Mouse (Mus musculus) kidney, embryonic 16.5 days (tissue): Measurements from ENCODE around the gene Cep295nl. TPM values are rescaled to one million over a fixed set of nuclear protein-coding genes. Genes with fewer than 3 reads are reported as not detected.

Experiments
- ATAC-seq: fragments of 200-750 bp; cut with Nextera tagmentation; 2 replicates; pipeline ENCODE4 v1.8.0; 2017; ENCODE audit warnings: moderate TSS enrichment; ENCODE audit not compliant: low FRiP score, low TSS enrichment
- H3K27ac ChIP-seq: fragments of 300-500 bp; sonication (generic); 2 replicates; pipeline ENCODE4 v1.5.1; 2014; ENCODE audit warnings: low read length
- H3K27me3 ChIP-seq: fragments of 300-500 bp; sonication (generic); 2 replicates; pipeline ENCODE4 v1.6.1; 2014; ENCODE audit warnings: low read length, control low read depth, mixed read lengths; ENCODE audit not compliant: insufficient read depth
- H3K36me3 ChIP-seq: fragments of 300-500 bp; sonication (generic); 2 replicates; pipeline ENCODE4 v1.6.1; 2014; ENCODE audit warnings: low read length, control low read depth, mixed read lengths; ENCODE audit not compliant: insufficient read depth
- H3K4me1 ChIP-seq: fragments of 300-500 bp; sonication (generic); 2 replicates; pipeline ENCODE4 v1.6.1; 2014; ENCODE audit warnings: low read length, control low read depth, mixed read lengths; ENCODE audit not compliant: insufficient read depth
- H3K4me2 ChIP-seq: fragments of 300-500 bp; sonication (generic); replicated peaks from 2 replicates; pipeline ENCODE4 v1.6.1; 2014; ENCODE audit warnings: low read depth, low read length
- H3K4me3 ChIP-seq: fragments of 300-500 bp; sonication (generic); 2 replicates; pipeline ENCODE4 v1.5.1; 2014; ENCODE audit warnings: mild to moderate bottlenecking, low read length
- H3K9ac ChIP-seq: fragments of 300-500 bp; sonication (generic); replicated peaks from 2 replicates; pipeline ENCODE4 v1.6.1; 2014; ENCODE audit warnings: low read length
- H3K9me3 ChIP-seq: fragments of 300-500 bp; sonication (generic); 2 replicates; pipeline ENCODE4 v1.6.1; 2016; ENCODE audit warnings: low read length, control low read depth
- WGBS: fragments of 180-500 bp; shearing (Covaris S2); extraction: QIAGEN DNeasy Blood & Tissue Kit; methylation state at CpG from one replicate; pipeline ENCODE4 v1.1.7; 2014; 5-methylcytosine and 5-hydroxymethylcytosine counted together
- polyA plus RNA-seq: library from polyadenylated mRNA; unstranded; fragments of >200 nt; fragmentation: Nextera tagmentation; extraction: Ambion mirVana; gene quantifications from 2 replicates; pipeline ENCODE4 v1.2.1, GENCODE M21; 2015

The Cep295nl gene
- polyA plus RNA-seq, 1 experiment from 2014 or later = 0.39 TPM

GRCm38 (mm10) chr11:118360907-118361341 lies 18.6 kb upstream of the Cep295nl start:
- no peak overlapping the region for H3K9ac ChIP-seq
- no peaks in the 10 kb centered on the region for H3K36me3 ChIP-seq
- H3K27me3 ChIP-seq = no peaks in the 10 kb centered on the region
- 51% methylated on average over 10 of the region's 10 CpGs for WGBS
- no peak overlapping the region for H3K4me3 ChIP-seq
- peaks cover 47% of the 10 kb centered on the region for H3K4me1 ChIP-seq
- ATAC-seq = no peak
- H3K4me2 ChIP-seq = no peak overlapping the region
- H3K27ac ChIP-seq = no peak overlapping the region
- no peaks in the 10 kb centered on the region for H3K9me3 ChIP-seq

GRCm38 (mm10) chr11:118360491-118360890 lies 18.2 kb upstream of the Cep295nl start:
- Histone ChIP-seq H3K4me3 (no peak overlapping the region), H3K27ac (no peak overlapping the region), H3K27me3 (no peaks in the 10 kb centered on the region), H3K4me2 (no peak overlapping the region), H3K9me3 (no peaks in the 10 kb centered on the region), H3K4me1 (peaks cover 47% of the 10 kb centered on the region), H3K36me3 (no peaks in the 10 kb centered on the region), H3K9ac (no peak overlapping the region)
- 51% methylated on average over 7 of the region's 7 CpGs for WGBS
- no peak for ATAC-seq

GRCm38 (mm10) chr11:118355640-118356039 lies 13.3 kb upstream of the Cep295nl start, which contains the start of gene Timp2:
Gene Timp2 (minus strand): TSS chr11:118355740.
- no peak for ATAC-seq
- H3K36me3 ChIP-seq = no peaks in the 10 kb centered on the region
- peaks cover 33% of the 10 kb centered on the region for H3K4me1 ChIP-seq
- H3K4me3 ChIP-seq = peak within 1 kb of the TSS; percentile 72
- no peaks in the 10 kb centered on the region for H3K27me3 ChIP-seq
- peak within 1 kb of the TSS; percentile 66 for H3K4me2 ChIP-seq
- WGBS = 42% methylated on average over 6 of the region's 6 CpGs
- H3K9me3 ChIP-seq = no peaks in the 10 kb centered on the region
- H3K9ac ChIP-seq = peak within 1 kb of the TSS; percentile 91
- peak within 1 kb of the TSS; percentile 85 for H3K27ac ChIP-seq

GRCm38 (mm10) chr11:118355205-118355604 lies 12.9 kb upstream of the Cep295nl start:
- H3K4me2 ChIP-seq = peak overlapping the region; percentile 66
- no peaks in the 10 kb centered on the region for H3K9me3 ChIP-seq
- peaks cover 28% of the 10 kb centered on the region for H3K4me1 ChIP-seq
- peak overlapping the region; percentile 91 for H3K9ac ChIP-seq
- no peaks in the 10 kb centered on the region for H3K27me3 ChIP-seq
- H3K27ac ChIP-seq = peak overlapping the region; percentile 85
- H3K36me3 ChIP-seq = no peaks in the 10 kb centered on the region
- peak; percentile 89 for ATAC-seq
- peak overlapping the region; percentile 72 for H3K4me3 ChIP-seq
- WGBS = under 1% methylated on average over 41 of the region's 43 CpGs

GRCm38 (mm10) chr11:118354636-118355191 lies 12.4 kb upstream of the Cep295nl start:
- H3K4me1 ChIP-seq = peaks cover 30% of the 10 kb centered on the region
- under 1% methylated on average over 45 of the region's 47 CpGs for WGBS
- peak overlapping the region; percentile 85 for H3K27ac ChIP-seq
- H3K9me3 ChIP-seq = no peaks in the 10 kb centered on the region
- H3K4me2 ChIP-seq = peak overlapping the region; percentile 66
- ATAC-seq = no peak; the same call in 1 of the 2 replicates
- H3K27me3 ChIP-seq = no peaks in the 10 kb centered on the region
- H3K9ac ChIP-seq = peak overlapping the region; percentile 91
- H3K4me3 ChIP-seq = peak overlapping the region; percentile 72
- H3K36me3 ChIP-seq = no peaks in the 10 kb centered on the region

- Histone ChIP-seq H3K9me3 (no peaks in the 10 kb centered on the region), H3K36me3 (no peaks in the 10 kb centered on the region), H3K9ac (no peak overlapping the region; the same call in 1 of the 2 replicates), H3K4me2 (no peak overlapping the region), H3K4me3 (no peak overlapping the region), H3K4me1 (peaks cover 55% of the 10 kb centered on the region), H3K27me3 (no peaks in the 10 kb centered on the region), H3K27ac (peak overlapping the region; percentile 83; the same call in 1 of the 2 replicates)
- ATAC-seq = no peak
- WGBS = 81% methylated on average over 5 of the region's 5 CpGs
Measured at GRCm38 (mm10) chr11:118349494-118349893, 7.2 kb upstream of the Cep295nl start.

GRCm38 (mm10) chr11:118348877-118349276 lies 6.6 kb upstream of the Cep295nl start:
- Histone ChIP-seq H3K4me1 (peaks cover 50% of the 10 kb centered on the region), H3K9ac (peak overlapping the region; percentile 40), H3K4me2 (no peak overlapping the region), H3K27me3 (no peaks in the 10 kb centered on the region), H3K36me3 (no peaks in the 10 kb centered on the region), H3K9me3 (no peaks in the 10 kb centered on the region), H3K27ac (peak overlapping the region; percentile 83), H3K4me3 (no peak overlapping the region)
- ATAC-seq = peak; percentile 62
- 19% methylated on average over 5 of the region's 5 CpGs for WGBS

GRCm38 (mm10) chr11:118348419-118348818 lies 6.1 kb upstream of the Cep295nl start:
- no peaks in the 10 kb centered on the region for H3K36me3 ChIP-seq
- no peak for ATAC-seq
- no peaks in the 10 kb centered on the region for H3K27me3 ChIP-seq
- no peaks in the 10 kb centered on the region for H3K9me3 ChIP-seq
- 42% methylated on average over 3 of the region's 3 CpGs for WGBS
- H3K4me1 ChIP-seq = peaks cover 48% of the 10 kb centered on the region
- H3K9ac ChIP-seq = peak overlapping the region; percentile 32; the same call in 1 of the 2 replicates
- no peak overlapping the region for H3K4me2 ChIP-seq
- peak overlapping the region; percentile 83 for H3K27ac ChIP-seq
- no peak overlapping the region for H3K4me3 ChIP-seq

- no peak overlapping the region for H3K4me2 ChIP-seq
- H3K27ac ChIP-seq = no peak overlapping the region
- no peak overlapping the region for H3K4me3 ChIP-seq
- H3K36me3 ChIP-seq = no peaks in the 10 kb centered on the region
- no peaks in the 10 kb centered on the region for H3K27me3 ChIP-seq
- H3K9me3 ChIP-seq = no peaks in the 10 kb centered on the region
- WGBS = 58% methylated on average over 12 of the region's 12 CpGs
- H3K9ac ChIP-seq = no peak overlapping the region
- ATAC-seq = no peak
- peaks cover 48% of the 10 kb centered on the region for H3K4me1 ChIP-seq
Measured at GRCm38 (mm10) chr11:118347911-118348310, 5.6 kb upstream of the Cep295nl start.

- H3K9ac ChIP-seq = no peak overlapping the region
- H3K4me1 ChIP-seq = peaks cover 51% of the 10 kb centered on the region
- H3K27me3 ChIP-seq = no peaks in the 10 kb centered on the region
- no peak overlapping the region for H3K4me3 ChIP-seq
- WGBS = 86% methylated on average over 2 of the region's 2 CpGs
- no peaks in the 10 kb centered on the region for H3K36me3 ChIP-seq
- no peak overlapping the region for H3K27ac ChIP-seq
- no peaks in the 10 kb centered on the region for H3K9me3 ChIP-seq
- no peak overlapping the region for H3K4me2 ChIP-seq
- no peak for ATAC-seq
Measured at GRCm38 (mm10) chr11:118347391-118347790, 5.1 kb upstream of the Cep295nl start.
